Mouse (Mus musculus) intestine, embryonic 14.5 days (tissue): ENCODE data around the gene Cpt1c. TPM values are rescaled to one million over a fixed set of nuclear protein-coding genes. Genes with fewer than 3 reads are reported as not detected.
A peak's percentile ranks its signal among the peaks of the same experiment; 100 is the strongest.

Source experiments
- ATAC-seq: fragments of 200-750 bp; cut with Nextera tagmentation; replicated peaks from 2 replicates; pipeline ENCODE4 v1.8.0; 2017; ENCODE audit warnings: low read depth, moderate number of reproducible peaks, moderate TSS enrichment, moderate library complexity; ENCODE audit not compliant: low FRiP score, low TSS enrichment
- DNase-seq: peaks from one replicate; pipeline ENCODE4 v3.0.0-alpha.2; 2018; ENCODE audit warnings: low spot score
- H3K27ac ChIP-seq: fragments of 300-500 bp; sonication (generic); 2 replicates; pipeline ENCODE4 v1.5.1; 2014; ENCODE audit warnings: low read depth, mild to moderate bottlenecking, control low read depth
- H3K27me3 ChIP-seq: fragments of 300-500 bp; sonication (generic); replicated peaks from 2 replicates; pipeline ENCODE4 v1.6.1; 2014; ENCODE audit warnings: low read length, control low read depth; ENCODE audit not compliant: control insufficient read depth, insufficient read depth
- H3K36me3 ChIP-seq: fragments of 300-500 bp; sonication (generic); 2 replicates; pipeline ENCODE4 v1.6.1; 2014; ENCODE audit warnings: low read length, control low read depth; ENCODE audit not compliant: control insufficient read depth, insufficient read depth
- H3K4me1 ChIP-seq: fragments of 300-500 bp; sonication (generic); replicated peaks from 2 replicates; pipeline ENCODE4 v1.6.1; 2014; ENCODE audit warnings: low read length, control low read depth, mixed read lengths; ENCODE audit not compliant: control insufficient read depth, insufficient read depth
- H3K4me2 ChIP-seq: fragments of 300-500 bp; sonication (generic); 2 replicates; pipeline ENCODE4 v1.6.1; 2014; ENCODE audit warnings: low read length
- H3K4me3 ChIP-seq: fragments of 300-500 bp; sonication (generic); 2 replicates; pipeline ENCODE4 v1.5.1; 2014; ENCODE audit warnings: low read depth, low read length, control low read depth, mixed read lengths
- H3K9ac ChIP-seq: fragments of 300-500 bp; sonication (generic); 2 replicates; pipeline ENCODE4 v1.6.1; 2014; ENCODE audit warnings: mild to moderate bottlenecking, low read length
- H3K9me3 ChIP-seq: fragments of 300-500 bp; sonication (generic); 2 replicates; pipeline ENCODE4 v1.6.1; 2016; ENCODE audit warnings: low read length, control low read depth; ENCODE audit not compliant: control insufficient read depth
- WGBS: fragments of 180-500 bp; shearing (Covaris S2); extraction: QIAGEN DNeasy Blood & Tissue Kit; methylation state at CpG from one replicate; pipeline ENCODE4 v1.1.7; 2014; 5-methylcytosine and 5-hydroxymethylcytosine counted together
- polyA plus RNA-seq: library from polyadenylated mRNA; unstranded; fragments of >200 nt; fragmentation: Nextera tagmentation; extraction: Ambion mirVana; gene quantifications from 2 replicates; pipeline ENCODE4 v1.2.1, GENCODE M21; 2014

Gene Cpt1c
- polyA plus RNA-seq, 1 experiment from 2014 or later: 21.9 TPM

DNA sequence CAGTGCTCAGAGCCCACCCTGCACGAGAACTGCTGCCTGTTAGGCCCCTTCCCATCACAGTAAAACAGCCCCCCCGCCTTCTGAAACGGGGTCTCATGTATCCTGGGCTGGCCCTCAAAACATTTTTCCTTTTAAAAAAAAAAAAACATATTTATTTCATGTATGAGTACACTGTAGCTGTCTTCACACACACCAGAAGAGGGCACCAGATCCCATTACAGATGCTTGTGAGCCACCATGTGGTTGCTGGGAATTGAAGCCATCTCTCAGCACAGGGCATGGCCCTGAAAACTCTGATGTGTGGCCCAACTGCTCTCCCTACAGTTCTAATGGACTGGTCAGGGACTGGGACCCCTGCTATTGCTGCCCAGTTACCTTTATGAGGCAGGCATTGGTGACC, 3.6 kb upstream of the Cpt1c start:
- no peak for DNase-seq
- H3K4me2 ChIP-seq: no peak overlapping the region
- H3K4me1 ChIP-seq: peaks cover 8% of the 10 kb centered on the region; the same call in 1 of the 2 replicates
- H3K36me3 ChIP-seq: peaks cover 67% of the 10 kb centered on the region
- no peak overlapping the region for H3K27ac ChIP-seq
- H3K9me3 ChIP-seq: no peaks in the 10 kb centered on the region
- H3K27me3 ChIP-seq: no peaks in the 10 kb centered on the region
- WGBS: 94% methylated on average over 3 of the region's 3 CpGs
- no peak overlapping the region for H3K4me3 ChIP-seq
- no peak overlapping the region for H3K9ac ChIP-seq
- no peak for ATAC-seq

DNA sequence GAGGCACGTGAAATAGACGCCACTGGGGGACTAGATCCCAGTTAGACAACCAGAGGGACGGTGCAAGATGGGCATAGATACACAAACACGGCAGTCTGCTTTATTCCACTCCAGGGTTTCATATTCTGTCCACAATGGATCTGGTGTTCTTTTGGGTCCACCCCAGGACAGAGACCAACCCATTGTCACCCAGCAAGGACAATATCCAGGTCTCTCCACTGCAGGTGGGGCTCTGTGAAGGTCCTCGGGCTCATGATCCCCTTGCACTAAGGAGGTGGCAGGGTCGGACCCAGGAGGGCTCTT, 417 bp upstream of the Cpt1c start:
- DNase-seq: peak; percentile 62
- no peak overlapping the region for H3K27ac ChIP-seq
- peaks cover 42% of the 10 kb centered on the region for H3K36me3 ChIP-seq
- H3K4me3 ChIP-seq: no peak overlapping the region
- H3K4me2 ChIP-seq: peak overlapping the region; percentile 55
- no peaks in the 10 kb centered on the region for H3K9me3 ChIP-seq
- no peak overlapping the region for H3K9ac ChIP-seq
- no peaks in the 10 kb centered on the region for H3K27me3 ChIP-seq
- WGBS: 18% methylated on average over 6 of the region's 6 CpGs
- ATAC-seq: no peak
- peaks cover 20% of the 10 kb centered on the region for H3K4me1 ChIP-seq

DNA sequence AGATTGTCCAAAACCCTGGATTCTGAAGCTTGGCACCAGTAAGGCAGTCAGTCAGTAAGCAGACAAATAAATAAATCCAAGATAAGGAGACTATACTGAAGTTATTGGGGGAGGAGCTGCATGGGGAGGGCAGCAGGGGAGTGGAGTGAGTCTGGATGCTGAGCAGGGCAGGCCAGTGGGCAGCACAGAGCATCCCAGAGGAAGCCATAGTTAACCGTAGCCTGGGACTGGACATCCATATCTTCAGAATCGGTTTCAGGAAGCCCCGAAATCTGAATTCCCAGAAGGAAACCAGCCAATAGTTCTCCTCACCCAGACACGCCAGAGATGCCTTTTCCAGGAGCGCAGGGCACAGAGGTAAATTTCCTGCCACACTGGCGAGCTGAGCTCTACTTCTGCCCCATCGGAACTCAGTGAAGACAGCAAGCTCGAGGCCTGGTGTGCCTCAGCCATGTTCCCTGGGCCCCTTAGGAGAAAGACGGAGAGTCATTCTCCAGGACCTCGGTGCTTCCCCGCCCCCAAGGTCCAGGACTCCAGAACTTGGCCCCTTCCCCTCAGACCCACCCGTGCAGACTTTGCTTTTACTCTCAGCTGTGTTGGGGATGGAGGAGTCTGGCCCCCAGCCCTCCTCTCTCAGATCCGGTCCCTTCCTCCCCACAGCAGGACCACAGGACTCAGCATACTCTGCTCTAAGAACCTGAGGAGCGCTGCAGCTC, 1.1 kb downstream of the Cpt1c start:
- peaks cover 20% of the 10 kb centered on the region for H3K4me1 ChIP-seq
- DNase-seq (no peak), ATAC-seq (no peak)
- peak overlapping the region; percentile 55 for H3K4me2 ChIP-seq
- WGBS: 35% methylated on average over 14 of the region's 14 CpGs
- no peaks in the 10 kb centered on the region for H3K27me3 ChIP-seq
- peak overlapping the region; percentile 41 for H3K4me3 ChIP-seq
- peaks cover 27% of the 10 kb centered on the region for H3K36me3 ChIP-seq
- H3K9ac ChIP-seq: peak overlapping the region; percentile 49
- H3K9me3 ChIP-seq: no peaks in the 10 kb centered on the region
- H3K27ac ChIP-seq: peak overlapping the region; percentile 69; the same call in 1 of the 2 replicates

DNA sequence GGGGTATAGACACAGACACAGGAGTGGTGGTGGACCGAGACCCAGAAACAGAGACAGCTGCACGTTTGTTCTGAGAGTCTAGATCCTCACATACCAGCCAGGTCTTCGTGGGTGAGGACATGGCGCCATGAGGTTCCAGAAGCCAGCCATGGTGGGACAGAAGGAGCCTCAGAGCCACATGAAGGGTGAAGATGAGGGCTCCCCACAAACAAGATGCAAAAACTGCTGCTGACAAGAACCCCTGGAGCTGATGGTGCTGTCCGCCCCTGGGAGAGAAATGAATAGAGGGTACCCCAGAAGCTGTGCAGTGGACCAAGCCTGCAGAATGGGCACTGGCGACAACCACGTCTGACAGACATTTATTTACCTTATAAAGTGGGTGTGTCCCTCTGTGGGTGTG, 3.5 kb downstream of the Cpt1c start:
- ATAC-seq (no peak), DNase-seq (peak; percentile 50)
- H3K9ac ChIP-seq: peak overlapping the region; percentile 49
- peaks cover 20% of the 10 kb centered on the region for H3K4me1 ChIP-seq
- H3K27me3 ChIP-seq: no peaks in the 10 kb centered on the region
- 68% methylated on average over 7 of the region's 7 CpGs for WGBS
- H3K36me3 ChIP-seq: peaks cover 2% of the 10 kb centered on the region; the same call in 1 of the 2 replicates
- peak overlapping the region; percentile 56 for H3K4me3 ChIP-seq
- peak overlapping the region; percentile 68 for H3K4me2 ChIP-seq
- peak overlapping the region; percentile 82; the same call in 1 of the 2 replicates for H3K27ac ChIP-seq
- H3K9me3 ChIP-seq: no peaks in the 10 kb centered on the region

- under 1% methylated on average over 36 of the region's 36 CpGs for WGBS
- H3K4me2 ChIP-seq: peak overlapping the region; percentile 68
- H3K4me3 ChIP-seq: peak overlapping the region; percentile 56
- peak overlapping the region; percentile 82 for H3K27ac ChIP-seq
- ATAC-seq: peak; percentile 95
- H3K36me3 ChIP-seq: peaks cover 7% of the 10 kb centered on the region; the same call in 1 of the 2 replicates
- peak; percentile 95 for DNase-seq
- peaks cover 20% of the 10 kb centered on the region for H3K4me1 ChIP-seq
- peak overlapping the region; percentile 49 for H3K9ac ChIP-seq
- no peaks in the 10 kb centered on the region for H3K27me3 ChIP-seq
- H3K9me3 ChIP-seq: no peaks in the 10 kb centered on the region
Observed at GRCm38 (mm10) chr7:44970231-44970691, 4.4 kb downstream of the Cpt1c start.

DNA sequence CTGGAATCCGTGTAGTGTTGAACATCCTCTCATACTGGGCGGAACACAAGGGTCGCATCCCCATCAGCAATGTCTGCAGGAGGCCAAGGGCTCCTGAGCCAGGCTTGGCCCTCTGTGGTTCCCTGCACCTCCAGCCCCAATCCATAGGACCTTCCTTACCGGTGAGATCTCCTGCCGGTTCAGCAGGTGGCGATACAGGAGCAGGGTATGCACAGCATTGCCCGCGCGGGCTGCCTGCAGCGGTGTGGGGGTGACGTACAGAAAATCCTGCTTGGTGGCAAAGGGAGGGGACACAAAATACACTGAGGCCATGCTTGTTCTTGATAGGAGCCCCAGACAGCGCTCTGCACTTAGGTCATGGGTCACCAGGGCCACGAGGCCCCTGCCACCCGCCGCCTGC, 8.0 kb downstream of the Cpt1c start:
- no peaks in the 10 kb centered on the region for H3K27me3 ChIP-seq
- no peak overlapping the region for H3K4me3 ChIP-seq
- H3K4me2 ChIP-seq: no peak overlapping the region
- DNase-seq (no peak), ATAC-seq (no peak)
- H3K36me3 ChIP-seq: peaks cover 18% of the 10 kb centered on the region; the same call in 1 of the 2 replicates
- WGBS: 68% methylated on average over 15 of the region's 15 CpGs
- H3K4me1 ChIP-seq: peaks cover 8% of the 10 kb centered on the region
- no peaks in the 10 kb centered on the region for H3K9me3 ChIP-seq
- no peak overlapping the region for H3K9ac ChIP-seq
- no peak overlapping the region for H3K27ac ChIP-seq

DNA sequence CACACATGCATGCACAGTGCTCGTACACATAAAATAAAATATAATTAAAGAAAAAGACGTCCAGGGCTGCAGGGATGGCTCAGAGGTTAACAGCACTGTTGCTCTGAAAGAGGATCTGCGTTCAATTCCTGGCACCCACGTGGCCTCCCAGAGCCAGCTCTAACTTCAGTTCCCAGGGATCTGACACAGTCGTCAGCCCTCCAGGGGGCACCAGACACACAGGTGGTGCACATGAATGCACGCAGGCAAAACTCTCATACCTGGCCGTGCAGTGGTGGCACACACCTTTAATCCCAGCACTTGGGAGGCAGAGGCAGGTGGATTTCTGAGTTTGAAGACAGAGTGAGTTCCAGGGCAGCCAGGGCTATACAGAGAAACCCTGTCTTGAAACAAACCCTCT, 8.7 kb downstream of the Cpt1c start:
- 76% methylated on average over 7 of the region's 7 CpGs for WGBS
- ATAC-seq (no peak), DNase-seq (no peak)
- Histone ChIP-seq H3K4me1 (peaks cover 2% of the 10 kb centered on the region), H3K4me2 (no peak overlapping the region), H3K27me3 (no peaks in the 10 kb centered on the region), H3K9me3 (no peaks in the 10 kb centered on the region), H3K4me3 (no peak overlapping the region), H3K36me3 (peaks cover 24% of the 10 kb centered on the region), H3K27ac (no peak overlapping the region), H3K9ac (no peak overlapping the region)

GRCm38 (mm10) chr7:44964990-44965389, 9.7 kb downstream of the Cpt1c start:
- 95% methylated on average over 13 of the region's 13 CpGs for WGBS
- Histone ChIP-seq H3K27me3 (no peaks in the 10 kb centered on the region), H3K4me2 (no peak overlapping the region), H3K4me3 (no peak overlapping the region), H3K36me3 (peaks cover 29% of the 10 kb centered on the region), H3K4me1 (no peaks in the 10 kb centered on the region), H3K9me3 (no peaks in the 10 kb centered on the region), H3K9ac (no peak overlapping the region), H3K27ac (no peak overlapping the region)
- no peak for ATAC-seq
- DNase-seq: no peak

DNA sequence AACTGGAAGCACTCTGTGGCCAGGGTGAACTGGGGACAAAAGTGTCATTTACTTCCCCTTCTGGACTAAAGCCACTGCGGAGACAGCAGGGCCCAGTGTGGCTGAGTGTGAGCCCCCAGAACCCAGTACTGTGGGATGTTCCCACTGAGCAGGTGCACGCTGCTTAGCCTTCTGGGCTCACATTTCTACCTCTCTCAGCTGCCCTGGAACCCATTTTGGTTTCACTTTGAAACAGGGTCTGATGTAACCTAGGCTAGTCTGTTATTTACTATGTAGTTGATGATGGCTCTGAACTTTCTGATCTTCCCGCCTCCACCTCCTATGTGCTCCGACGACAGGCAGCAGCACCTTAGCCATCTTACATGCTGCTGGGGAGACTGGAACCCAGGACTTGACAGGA, 11.8 kb downstream of the Cpt1c start:
- peaks cover 29% of the 10 kb centered on the region for H3K36me3 ChIP-seq
- H3K9me3 ChIP-seq: no peaks in the 10 kb centered on the region
- 90% methylated on average over 5 of the region's 5 CpGs for WGBS
- no peak for ATAC-seq
- H3K4me2 ChIP-seq: no peak overlapping the region
- no peaks in the 10 kb centered on the region for H3K27me3 ChIP-seq
- no peak overlapping the region for H3K4me3 ChIP-seq
- no peaks in the 10 kb centered on the region for H3K4me1 ChIP-seq
- no peak overlapping the region for H3K27ac ChIP-seq
- H3K9ac ChIP-seq: no peak overlapping the region
- no peak for DNase-seq
